Mouse (Mus musculus): Measurements from ENCODE around the gene Msln.

Msln gene

DNA sequence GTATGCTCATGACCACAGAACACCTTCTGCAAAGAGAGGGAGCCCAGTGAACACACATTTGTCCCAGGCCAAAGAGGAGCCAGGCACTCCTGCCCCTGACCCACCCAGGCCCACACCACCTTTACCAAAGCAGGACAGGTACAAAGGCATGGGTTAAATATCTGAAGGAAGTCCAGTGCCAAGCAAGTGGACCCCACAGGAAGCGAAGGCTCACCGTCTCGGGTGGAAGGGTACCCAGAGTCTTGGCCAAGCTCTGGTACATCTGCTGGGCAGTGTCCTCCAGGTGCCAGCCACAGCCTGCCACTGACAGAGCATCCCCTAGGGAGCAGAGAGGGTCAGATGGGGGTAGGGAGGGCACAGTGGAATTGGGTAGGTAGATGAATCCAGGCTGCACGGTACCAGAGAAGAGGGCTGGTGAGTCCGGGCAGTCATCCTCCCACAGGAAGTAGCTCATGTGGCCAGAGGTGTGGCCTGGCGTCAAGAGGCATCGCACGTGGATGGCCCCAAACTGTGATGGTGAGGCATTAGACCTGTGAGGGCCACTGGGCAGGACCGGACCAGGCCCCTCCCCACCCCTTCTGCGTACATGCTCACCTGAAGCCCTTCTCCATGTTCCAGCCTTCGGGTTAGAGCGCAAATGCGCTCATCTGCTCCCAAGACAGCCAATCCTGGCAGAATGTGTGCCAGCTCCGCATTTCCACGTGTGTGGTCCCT, 29.8 kb upstream of the Msln start:
- TF ChIP-seq GATA4 (IDR thresholded peaks at IDR 0.05; ENCODE audit: insufficient replicate concordance, low read length) = no peak

DNA sequence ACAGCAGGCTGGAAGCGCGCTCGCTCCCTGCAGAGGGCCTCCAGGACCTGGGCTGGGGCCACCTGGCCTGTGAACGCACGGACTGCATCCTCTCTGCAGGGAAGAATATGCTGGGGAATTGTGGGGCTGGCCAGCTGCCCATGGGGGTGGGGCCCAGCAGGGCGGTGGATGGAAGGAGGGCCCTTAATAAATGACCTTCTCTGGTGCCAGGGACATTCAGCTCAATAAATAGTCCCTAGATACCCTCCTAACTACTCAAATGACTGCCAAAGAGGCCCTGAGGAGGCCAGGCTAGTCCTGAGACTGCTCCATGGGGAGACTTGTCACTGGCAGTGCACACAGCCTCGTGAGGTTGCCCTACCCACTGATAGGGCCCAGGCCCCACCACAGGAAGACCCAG, 28.9 kb upstream of the Msln start:
- no peak for TF ChIP-seq GATA4 (IDR thresholded peaks at IDR 0.05; ENCODE audit: insufficient replicate concordance, low read length)

GRCm38 (mm10) chr17:25781339-25781738, 27.2 kb upstream of the Msln start:
- no peak for TF ChIP-seq GATA4 (IDR thresholded peaks at IDR 0.05; ENCODE audit: insufficient replicate concordance, low read length)

- TF ChIP-seq GATA4 (IDR thresholded peaks at IDR 0.05; ENCODE audit: insufficient replicate concordance, low read length) = no peak
Observed at GRCm38 (mm10) chr17:25777948-25778347, 23.8 kb upstream of the Msln start.

DNA sequence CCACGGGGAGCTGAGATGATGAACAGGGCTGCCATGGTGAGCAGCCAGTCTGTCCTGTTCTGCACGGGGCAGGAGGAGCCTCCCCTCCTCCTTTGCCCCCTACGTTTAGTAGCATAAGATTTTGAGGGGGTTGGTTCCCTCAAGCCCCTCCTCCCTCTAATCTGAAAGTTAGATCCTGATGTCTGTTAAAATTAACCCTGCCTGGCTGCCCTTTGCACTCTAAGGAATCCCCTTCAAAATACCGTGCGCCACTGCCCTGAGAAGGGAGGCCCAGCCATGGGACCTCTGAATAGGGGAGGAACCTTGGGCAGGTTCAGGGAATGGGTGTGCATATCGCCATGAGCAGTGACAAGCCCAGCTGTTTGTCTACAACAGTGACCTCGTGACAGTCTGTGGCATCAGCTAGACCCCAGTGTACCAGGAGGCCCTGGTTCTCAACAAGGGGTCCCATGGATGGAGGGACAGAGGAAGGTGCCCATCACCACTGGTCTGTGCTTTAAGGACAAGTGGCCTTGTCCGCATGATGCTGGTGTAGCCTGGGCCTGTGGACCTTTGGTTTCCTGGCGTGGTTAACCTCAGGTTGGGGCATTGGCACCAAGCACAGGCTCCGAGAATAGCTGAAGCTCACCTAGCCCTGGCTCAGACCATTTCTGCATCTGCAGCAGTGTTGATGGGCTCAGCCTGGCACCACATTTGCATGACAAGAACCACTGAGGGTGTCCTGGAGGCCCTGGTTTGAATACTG, 21.3 kb upstream of the Msln start:
- TF ChIP-seq GATA4 (IDR thresholded peaks at IDR 0.05; ENCODE audit: insufficient replicate concordance, low read length) = no peak

DNA sequence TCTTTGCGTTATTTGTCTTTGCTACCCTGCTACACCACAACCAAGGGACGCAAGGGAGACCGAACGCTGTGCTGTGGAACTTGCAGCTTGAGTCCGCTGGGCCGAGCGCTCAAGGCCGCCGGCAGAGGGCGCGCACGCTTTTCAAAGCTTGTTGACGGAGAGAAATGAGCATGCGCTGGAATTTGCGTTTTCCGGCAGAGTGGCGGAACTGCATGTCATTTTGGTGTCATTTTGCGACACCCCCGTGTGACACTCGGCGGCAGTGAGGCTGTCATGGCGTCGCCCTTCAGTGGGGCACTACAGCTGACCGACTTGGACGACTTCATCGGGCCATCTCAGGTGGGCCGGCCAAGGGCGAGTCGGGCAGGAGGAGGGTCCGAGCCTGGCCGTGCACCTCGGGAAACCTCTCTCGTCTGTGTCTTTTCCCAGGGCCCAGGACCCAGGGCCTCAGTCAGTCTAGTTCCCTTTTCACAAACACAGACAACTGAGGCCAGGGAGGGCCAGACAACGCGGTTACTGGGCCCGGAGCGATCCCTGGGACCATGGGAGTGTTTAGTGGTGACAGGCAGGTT, 19.5 kb upstream of the Msln start, which contains the start of gene Narfl:
Narfl (plus strand) TSS at position 228 of the 572 bp plus-strand sequence.
- TF ChIP-seq GATA4 (IDR thresholded peaks at IDR 0.05; ENCODE audit: insufficient replicate concordance, low read length) = no peak; the same call in 1 of the 2 replicates

- TF ChIP-seq GATA4 (IDR thresholded peaks at IDR 0.05; ENCODE audit: insufficient replicate concordance, low read length) = no peak
Observed at GRCm38 (mm10) chr17:25769331-25769730, 15.2 kb upstream of the Msln start.

- no peak for TF ChIP-seq GATA4 (IDR thresholded peaks at IDR 0.05; ENCODE audit: insufficient replicate concordance, low read length)
Observed at GRCm38 (mm10) chr17:25765886-25766285, 11.7 kb upstream of the Msln start.

DNA sequence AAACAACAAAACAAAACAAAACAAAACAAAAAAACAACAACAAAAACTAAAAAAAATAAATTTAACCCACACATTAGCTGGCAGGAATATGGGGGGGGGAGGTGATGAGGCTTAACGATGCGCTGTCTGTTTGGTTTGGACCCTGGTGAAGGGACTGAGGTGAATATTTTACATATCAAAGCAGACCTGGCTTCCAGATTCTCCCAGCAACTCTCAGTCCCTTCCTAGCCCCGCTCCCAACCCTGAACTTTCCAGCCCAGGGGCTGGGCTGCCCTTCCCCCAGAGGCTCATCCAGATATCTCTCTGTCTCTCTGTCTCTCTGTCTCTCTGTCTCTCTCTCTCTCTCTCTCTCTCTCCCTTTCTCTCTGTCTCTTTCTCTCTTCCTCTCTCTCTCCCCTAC, 8.4 kb upstream of the Msln start:
- no peak for TF ChIP-seq GATA4 (IDR thresholded peaks at IDR 0.05; ENCODE audit: insufficient replicate concordance, low read length)

- no peak for TF ChIP-seq GATA4 (IDR thresholded peaks at IDR 0.05; ENCODE audit: insufficient replicate concordance, low read length)
Observed at GRCm38 (mm10) chr17:25761561-25761970, 7.4 kb upstream of the Msln start.

DNA sequence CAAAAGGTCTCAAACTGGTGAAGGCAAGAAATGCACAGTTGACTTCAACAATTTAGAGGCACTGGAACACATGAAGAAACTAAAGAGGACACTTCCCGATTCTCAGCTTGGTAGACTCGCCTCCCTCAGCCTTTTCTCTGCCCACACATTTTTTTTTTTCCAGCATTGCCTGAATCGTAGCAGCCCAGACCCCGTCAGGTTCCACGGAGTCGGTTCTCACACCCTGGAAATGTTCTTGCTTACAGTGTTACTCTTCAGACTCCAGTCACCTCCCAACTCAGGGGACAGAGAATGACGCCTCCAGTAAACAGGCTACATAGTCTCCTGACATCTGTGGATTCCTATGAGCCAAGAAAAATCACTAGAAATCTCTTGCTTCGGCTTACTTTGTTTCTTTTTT, 6.0 kb upstream of the Msln start:
- no peak for TF ChIP-seq GATA4 (IDR thresholded peaks at IDR 0.05; ENCODE audit: insufficient replicate concordance, low read length)

DNA sequence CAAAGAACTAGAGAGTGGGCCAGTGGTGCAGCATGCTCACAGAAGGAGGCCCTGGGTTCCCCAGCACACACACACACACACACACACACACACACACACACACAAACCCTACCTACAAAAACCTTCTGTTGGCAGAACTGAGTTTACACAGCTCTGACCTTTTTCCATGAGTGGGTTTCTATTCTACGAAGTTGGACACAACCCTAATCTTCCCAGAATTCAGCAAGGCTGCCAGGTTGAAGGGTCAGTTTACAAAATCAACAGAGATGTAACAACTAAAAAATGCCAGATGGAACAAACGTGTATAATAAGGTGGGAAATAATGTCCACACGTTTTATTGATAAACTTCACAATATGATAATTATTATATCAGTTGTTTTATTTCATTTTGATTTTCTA, 3.5 kb upstream of the Msln start:
- TF ChIP-seq GATA4 (IDR thresholded peaks at IDR 0.05; ENCODE audit: insufficient replicate concordance, low read length) = no peak

DNA sequence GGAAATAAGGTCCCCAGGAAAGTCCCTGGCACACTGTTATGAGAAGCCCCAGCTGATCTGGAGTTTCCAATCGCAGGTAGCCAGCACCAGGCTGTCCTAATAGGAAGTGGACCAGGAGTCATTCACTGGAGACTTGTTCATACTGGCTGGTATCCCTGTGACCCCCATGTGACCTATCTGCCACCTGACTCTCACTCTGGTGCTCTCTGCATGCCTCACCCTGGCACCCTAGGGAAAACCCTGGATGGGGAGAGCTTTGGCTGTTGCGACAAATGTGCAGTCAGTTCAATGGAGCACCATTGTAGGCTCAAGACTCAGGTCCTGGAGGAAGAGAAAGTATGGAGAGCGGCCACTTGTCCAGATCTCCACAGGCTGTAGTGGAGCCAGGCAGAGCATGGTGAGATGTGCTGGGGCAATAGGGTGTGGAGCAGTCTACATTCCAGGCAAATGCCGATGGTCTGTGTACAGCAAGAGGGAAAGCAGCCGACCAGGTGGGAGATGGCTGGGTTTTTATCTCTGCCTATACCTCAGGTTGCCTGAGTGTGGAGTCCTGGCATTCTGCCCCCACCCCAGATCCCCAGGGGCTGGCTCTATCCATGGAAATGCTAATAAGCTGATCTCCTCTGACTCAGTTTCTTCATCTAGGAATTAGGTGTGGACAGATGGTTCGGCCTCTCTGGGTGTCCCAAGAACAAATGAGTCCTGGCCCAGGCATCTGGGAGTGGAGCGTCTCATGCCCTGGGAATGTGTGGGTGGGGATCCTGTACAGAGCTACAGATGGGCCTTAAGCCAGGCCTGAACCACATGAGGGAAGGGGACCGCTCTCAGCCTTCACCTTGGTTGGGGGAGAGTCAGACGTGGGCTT, 2.4 kb upstream of the Msln start:
- no peak for TF ChIP-seq GATA4 (IDR thresholded peaks at IDR 0.05; ENCODE audit: insufficient replicate concordance, low read length)

DNA sequence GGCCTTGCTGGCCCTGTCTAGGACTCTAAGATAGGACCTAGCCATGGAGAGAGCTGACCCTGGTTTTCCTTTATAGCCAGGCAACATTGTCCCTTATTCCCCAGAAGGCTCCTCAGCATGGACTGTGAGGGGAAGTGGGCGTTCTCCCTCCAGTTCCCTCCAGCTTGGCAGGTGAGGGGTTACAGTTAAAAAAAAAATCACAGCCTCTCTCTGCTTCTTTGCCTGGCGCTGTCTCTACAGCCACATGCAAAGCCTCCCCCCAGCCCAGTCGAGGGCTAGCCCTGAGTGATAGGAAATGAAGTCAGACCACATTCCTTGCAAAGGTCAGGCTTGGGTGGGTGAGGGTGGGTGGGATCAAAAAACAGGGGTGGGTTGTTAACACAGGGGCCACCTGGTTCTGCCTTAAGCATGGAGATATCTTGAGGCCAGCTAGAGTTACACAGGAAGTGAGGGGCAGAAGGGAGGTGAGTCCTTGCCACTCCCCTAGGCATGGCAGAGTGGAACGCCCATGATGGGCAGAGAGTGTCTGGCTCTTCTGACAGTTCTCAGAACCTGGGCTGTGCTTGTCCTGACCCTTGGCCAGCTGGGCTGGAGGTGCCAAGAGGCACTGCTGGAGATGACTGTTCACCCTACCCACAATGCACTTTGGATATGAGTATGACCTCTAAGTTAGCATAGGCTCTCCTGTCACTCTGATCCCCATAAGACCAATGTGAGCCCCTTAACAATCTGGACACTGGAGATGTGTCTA, 1.6 kb upstream of the Msln start:
- TF ChIP-seq GATA4 (IDR thresholded peaks at IDR 0.05; ENCODE audit: insufficient replicate concordance, low read length) = no peak

GRCm38 (mm10) chr17:25755086-25755485, 908 bp upstream of the Msln start:
- TF ChIP-seq GATA4 (IDR thresholded peaks at IDR 0.05; ENCODE audit: insufficient replicate concordance, low read length) = no peak
